ENCODE assay signal across 8 mouse cellular contexts in genomic region chr2:163601712-163602100, GRCm38 (mm10). TPM values are rescaled to one million over a fixed set of nuclear protein-coding genes. Genes with fewer than 3 reads are reported as not detected.
DNase-seq lines count a peak whose midpoint lies in the region; ATAC-seq and TF ChIP-seq lines count a peak whose summit lies in the region.

No protein-coding gene starts in this region.

- H3K27ac ChIP-seq in heart, embryonic 11.5 days (ENCODE audit: low read depth, low read length): no peak overlapping the region
- H3K27ac ChIP-seq in CH12.LX (ENCODE audit: insufficient read depth, low read depth): peak overlapping the region; percentile 55
- no peak overlapping the region for H3K27ac ChIP-seq in forebrain, embryonic 13.5 days
- no peak overlapping the region for H3K27ac ChIP-seq in liver, embryonic 14.5 days

- H3K4me2 ChIP-seq in heart, embryonic 11.5 days: peak overlapping the region; percentile 99
- H3K4me2 ChIP-seq in CH12.LX (ENCODE audit: insufficient read depth, low read depth, poor library complexity, severe bottlenecking): peak overlapping the region; percentile 58
- peak overlapping the region; percentile 98 for H3K4me2 ChIP-seq in forebrain, embryonic 13.5 days
- peak overlapping the region; percentile 99 for H3K4me2 ChIP-seq in liver, embryonic 14.5 days (ENCODE audit: low read depth)

- H3K9me3 ChIP-seq in heart, embryonic 11.5 days (replicated peaks; ENCODE audit: control insufficient read depth, low read length): no peaks in the 10 kb centered on the region
- H3K9me3 ChIP-seq in CH12.LX (replicated peaks; ENCODE audit: low read length): no peaks in the 10 kb centered on the region
- H3K9me3 ChIP-seq in forebrain, embryonic 13.5 days (replicated peaks): no peaks in the 10 kb centered on the region
- no peaks in the 10 kb centered on the region for H3K9me3 ChIP-seq in liver, embryonic 14.5 days (ENCODE audit: control insufficient read depth, low read length)

- TF ChIP-seq POLR2A in CH12.LX (IDR thresholded peaks at IDR 0.05; ENCODE audit: low read depth, low read length): no peak

- no peaks in the 10 kb centered on the region for H3K36me3 ChIP-seq in heart, embryonic 11.5 days (ENCODE audit: control insufficient read depth, insufficient read depth, low read length)
- H3K36me3 ChIP-seq in CH12.LX (replicated peaks in 1 of 2; ENCODE audit: control insufficient read depth in 1 of 2, insufficient read depth in 1 of 2, low read length in 1 of 2): peaks cover 0 to 18% of the 10 kb centered on the region in 2 experiments
- H3K36me3 ChIP-seq in forebrain, embryonic 13.5 days (ENCODE audit: poor library complexity, severe bottlenecking): no peaks in the 10 kb centered on the region
- H3K36me3 ChIP-seq in liver, embryonic 14.5 days (replicated peaks; ENCODE audit: control insufficient read depth, insufficient read depth, low read depth): no peaks in the 10 kb centered on the region

- TF ChIP-seq RAD21 in CH12.LX (IDR thresholded peaks at IDR 0.05; ENCODE audit: low read depth, low read length): no peak

- H3K27me3 ChIP-seq in heart, embryonic 11.5 days (ENCODE audit: control insufficient read depth, insufficient read depth, low read length): no peaks in the 10 kb centered on the region
- H3K27me3 ChIP-seq in CH12.LX (replicated peaks): no peaks in the 10 kb centered on the region
- H3K27me3 ChIP-seq in forebrain, embryonic 13.5 days: no peaks in the 10 kb centered on the region
- no peaks in the 10 kb centered on the region for H3K27me3 ChIP-seq in liver, embryonic 14.5 days (ENCODE audit: control insufficient read depth, insufficient read depth, low read length)

- no peak for ATAC-seq in heart, embryonic 11.5 days (replicated peaks; ENCODE audit: insufficient number of reproducible peaks, low FRiP score, low TSS enrichment)
- ATAC-seq in forebrain, embryonic 13.5 days: peak; percentile 22; the same call in 1 of the 2 replicates
- ATAC-seq in liver, embryonic 14.5 days (ENCODE audit: insufficient read depth): no peak
- no peak for ATAC-seq in granulocyte monocyte progenitor cell, adult 5-6 weeks (replicated peaks; ENCODE audit: poor library complexity, severe bottlenecking)

- no peak for DNase-seq in heart, postnatal 25 days (ENCODE audit: low spot score)
- no peak for DNase-seq in CH12.LX (ENCODE audit: extremely low read depth)
- no peak for DNase-seq in liver, embryonic 14.5 days (ENCODE audit: low read depth in 3 of 3, low spot score in 3 of 3)
- DNase-seq in thymus, adult 18-20 months: no peak
- DNase-seq in left cerebral cortex, postnatal 10 days (ENCODE audit: extremely low spot score in 1 of 2, low spot score in 2 of 2): no peak

- WGBS in heart, embryonic 11.5 days (ENCODE audit: insufficient replicate concordance): 78% methylated on average over 7 of the region's 7 CpGs
- 79% methylated on average over 7 of the region's 7 CpGs for WGBS in forebrain, embryonic 13.5 days
- WGBS in liver, embryonic 14.5 days (ENCODE audit: insufficient replicate concordance): 54% methylated on average over 7 of the region's 7 CpGs

- no peak for TF ChIP-seq CTCF in CH12.LX (conservative IDR thresholded peaks at IDR 0.05 in 1 of 2, IDR thresholded peaks at IDR 0.05 in 1 of 2; ENCODE audit: low read depth in 2 of 2, low read length in 2 of 2)
- TF ChIP-seq CTCF in liver, embryonic 14.5 days (IDR thresholded peaks at IDR 0.05; ENCODE audit: low read depth): no peak

- peak overlapping the region; percentile 58 for H3K9ac ChIP-seq in heart, embryonic 11.5 days (ENCODE audit: low read depth, low read length)
- peak overlapping the region; percentile 53 for H3K9ac ChIP-seq in CH12.LX (ENCODE audit: insufficient read depth, low read depth)
- 0 out of 2 replicates have a peak overlapping the region, but pooled peaks have one; percentile 91 for H3K9ac ChIP-seq in forebrain, embryonic 13.5 days
- H3K9ac ChIP-seq in liver, embryonic 14.5 days (replicated peaks): peak overlapping the region; percentile 97

- intact Hi-C loops in heart, postnatal 25 days (cut with DNase I): loop anchor here (2.0 to 10.0 kb wide), 4 partner anchors 36 to 183 kb away; no protein-coding TSS in a partner anchor
- intact Hi-C loops in left cerebral cortex, postnatal 10 days (cut with DNase I): loop anchor here (5.0 kb wide), 1 partner anchor 116 kb away; no protein-coding TSS in a partner anchor

- dilution Hi-C loops in CH12.LX (cut with MboI; ENCODE audit: extremely low pct_ligation_motif_present, extremely low pct_unique_long_range_greater_than_20kb, low sequenced_read_pairs): no loop called here

- peaks cover 9% of the 10 kb centered on the region; the same call in 1 of the 2 replicates for H3K4me1 ChIP-seq in heart, embryonic 11.5 days (ENCODE audit: control insufficient read depth, insufficient read depth, low read length)
- H3K4me1 ChIP-seq in CH12.LX (ENCODE audit: control insufficient read depth in 1 of 2, insufficient read depth in 2 of 2): peaks cover 9 to 64% of the 10 kb centered on the region in 2 experiments
- H3K4me1 ChIP-seq in forebrain, embryonic 13.5 days: peaks cover 13% of the 10 kb centered on the region
- peaks cover 8 to 26% of the 10 kb centered on the region in 2 experiments for H3K4me1 ChIP-seq in liver, embryonic 14.5 days (replicated peaks; ENCODE audit: control insufficient read depth in 2 of 2, insufficient read depth in 2 of 2, low read length in 1 of 2)

- peaks cover 32% of the 10 kb centered on the region for H3K79me2 ChIP-seq in CH12.LX (replicated peaks; ENCODE audit: control insufficient read depth, extremely low read depth, insufficient read depth, poor library complexity, severe bottlenecking)

- no peak for TF ChIP-seq EP300 in CH12.LX (IDR thresholded peaks at IDR 0.05; ENCODE audit: low read length)
- no peak for TF ChIP-seq EP300 in liver, embryonic 14.5 days (IDR thresholded peaks at IDR 0.05; ENCODE audit: low read depth)

- peak overlapping the region; percentile 85 for H3K4me3 ChIP-seq in heart, embryonic 11.5 days (ENCODE audit: low read depth, low read length)
- H3K4me3 ChIP-seq in CH12.LX (replicated peaks in 1 of 3; ENCODE audit: low read depth in 2 of 3, low read length in 2 of 3, poor library complexity in 1 of 3): peak overlapping the region; percentile 31 to 70 (median 45)
- H3K4me3 ChIP-seq in forebrain, embryonic 13.5 days: peak overlapping the region; percentile 71; the same call in 1 of the 2 replicates
- peak overlapping the region; percentile 81 to 91 for H3K4me3 ChIP-seq in liver, embryonic 14.5 days (ENCODE audit: insufficient read depth in 1 of 2, low read depth in 2 of 2, low read length in 2 of 2)

- in situ Hi-C loops in CH12.LX (cut with MboI; ENCODE audit: low pct_ligation_motif_present, low pct_unique_long_range_greater_than_20kb, low sequenced_read_pairs): no loop called here

TF ChIP-seq in CH12.LX, 34 proteins besides CTCF, POLR2A, EP300 and RAD21:
- TF ChIP-seq TBP (conservative IDR thresholded peaks at IDR 0.05; ENCODE audit: low read depth, low read length) (no peak), ETS1 (conservative IDR thresholded peaks at IDR 0.05; ENCODE audit: low read depth, low read length) (no peak), CHD1 (IDR thresholded peaks at IDR 0.05; ENCODE audit: low read depth, low read length) (no peak), USF1 (IDR thresholded peaks at IDR 0.05; ENCODE audit: low read depth, low read length) (no peak), POLR2AphosphoS2 (IDR thresholded peaks at IDR 0.05; ENCODE audit: low read depth, low read length) (no peak), MAFK (IDR thresholded peaks at IDR 0.05; ENCODE audit: insufficient replicate concordance, low read length) (no peak)

RNA-seq across cellular contexts. Expression of gene Ttpal, which starts 0.4 kb away (rescaled TPM):
- 28.2 TPM in 2 replicates for polyA plus RNA-seq in heart, embryonic 11.5 days (2014; fragmentation: Nextera tagmentation; extraction: Ambion mirVana)
- 1 to 10 TPM; 7.9 to 9.7 TPM for total RNA-seq in heart, postnatal 25 days (2021)
- total RNA-seq in CH12.LX (2012; rRNA removed) (25.7 and 26.2 TPM in 2 replicates), CH12.LX (2014; rRNA removed) (32.5 and 38.9 TPM in 2 replicates)
- polyA plus RNA-seq in CH12.LX (2012; ENCODE audit: insufficient read length, low read depth): 17.3 and 21.9 TPM in 2 replicates
- 39.3 and 44.9 TPM in 2 replicates for polyA plus RNA-seq in forebrain, embryonic 13.5 days (2015; fragmentation: Nextera tagmentation; extraction: Ambion mirVana)
- 3.4 and 5.3 TPM in 2 replicates for polyA plus RNA-seq in liver, embryonic 14.5 days (2012; rRNA removed)
- 10.0 and 11.5 TPM in 2 replicates for polyA plus RNA-seq in liver, embryonic 14.5 days (2014; fragmentation: Nextera tagmentation; extraction: Ambion mirVana)
- 21.1 and 21.8 TPM in 2 replicates for total RNA-seq in granulocyte monocyte progenitor cell, adult 5-6 weeks (2014; fragmentation: Nextera tagmentation)
- 12.7 and 13.3 TPM in 2 replicates for total RNA-seq in granulocyte monocyte progenitor cell, adult 5-6 weeks (2017)
- total RNA-seq in left cerebral cortex, postnatal 10 days (2021): 10 to 100 TPM; 54.9 to 59.8 TPM

RNA-seq across cellular contexts. Expression of gene Serinc3, which starts 43.2 kb away (rescaled TPM):
- polyA plus RNA-seq in heart, embryonic 11.5 days (2014; fragmentation: Nextera tagmentation; extraction: Ambion mirVana): 77.5 and 79.0 TPM in 2 replicates
- 100 to 1,000 TPM; 291 to 357 TPM for total RNA-seq in heart, postnatal 25 days (2021)
- total RNA-seq in CH12.LX (2012; rRNA removed) (345 and 358 TPM in 2 replicates), CH12.LX (2014; rRNA removed) (411 and 467 TPM in 2 replicates)
- 493 and 611 TPM in 2 replicates for polyA plus RNA-seq in CH12.LX (2012; ENCODE audit: insufficient read length, low read depth)
- polyA plus RNA-seq in forebrain, embryonic 13.5 days (2015; fragmentation: Nextera tagmentation; extraction: Ambion mirVana): 23.9 and 26.4 TPM in 2 replicates
- 225 and 257 TPM in 2 replicates for polyA plus RNA-seq in liver, embryonic 14.5 days (2012; rRNA removed)
- polyA plus RNA-seq in liver, embryonic 14.5 days (2014; fragmentation: Nextera tagmentation; extraction: Ambion mirVana): 165 TPM in 2 replicates
- total RNA-seq in granulocyte monocyte progenitor cell, adult 5-6 weeks (2014; fragmentation: Nextera tagmentation): 505 and 572 TPM in 2 replicates
- total RNA-seq in granulocyte monocyte progenitor cell, adult 5-6 weeks (2017): 503 and 505 TPM in 2 replicates
- 100 to 1,000 TPM; 213 to 225 TPM for total RNA-seq in left cerebral cortex, postnatal 10 days (2021)

RNA-seq across cellular contexts. Expression of gene Pkig, which starts 56.5 kb away (rescaled TPM):
- 249 and 252 TPM in 2 replicates for polyA plus RNA-seq in heart, embryonic 11.5 days (2014; fragmentation: Nextera tagmentation; extraction: Ambion mirVana)
- total RNA-seq in heart, postnatal 25 days (2021): 100 to 1,000 TPM; 211 to 235 TPM
- total RNA-seq in CH12.LX (2012; rRNA removed): 225 and 253 TPM in 2 replicates
- 227 and 228 TPM in 2 replicates for total RNA-seq in CH12.LX (2014; rRNA removed)
- 364 and 473 TPM in 2 replicates for polyA plus RNA-seq in CH12.LX (2012; ENCODE audit: insufficient read length, low read depth)
- 169 and 170 TPM in 2 replicates for polyA plus RNA-seq in forebrain, embryonic 13.5 days (2015; fragmentation: Nextera tagmentation; extraction: Ambion mirVana)
- polyA plus RNA-seq in liver, embryonic 14.5 days (2012; rRNA removed): 50.9 and 52.3 TPM in 2 replicates
- polyA plus RNA-seq in liver, embryonic 14.5 days (2014; fragmentation: Nextera tagmentation; extraction: Ambion mirVana): 99.0 and 107 TPM in 2 replicates
- 89.1 and 89.4 TPM in 2 replicates for total RNA-seq in granulocyte monocyte progenitor cell, adult 5-6 weeks (2014; fragmentation: Nextera tagmentation)
- 52.2 and 65.1 TPM in 2 replicates for total RNA-seq in granulocyte monocyte progenitor cell, adult 5-6 weeks (2017)
- 10 to 100 TPM; 95.0 to 98.5 TPM for total RNA-seq in left cerebral cortex, postnatal 10 days (2021)
